Mouse (Mus musculus) MEL (cell line): ENCODE results near the gene Gfap.
A peak's percentile ranks its signal among the peaks of the same experiment; 100 is the strongest.

Experiments used
- RAD21 ChIP-seq: IDR thresholded peaks from 2 replicates; pipeline ENCODE4 v1.6.1; 2011; ENCODE audit warnings: mild to moderate bottlenecking, low read depth, low read length, improper control_type of control experiment
- TCF12 ChIP-seq: IDR thresholded peaks from 2 replicates; pipeline ENCODE4 v1.6.1; 2014; ENCODE audit warnings: low read depth, mild to moderate bottlenecking, inconsistent platforms, low read length, improper control_type of control experiment, moderate library complexity

DNA sequence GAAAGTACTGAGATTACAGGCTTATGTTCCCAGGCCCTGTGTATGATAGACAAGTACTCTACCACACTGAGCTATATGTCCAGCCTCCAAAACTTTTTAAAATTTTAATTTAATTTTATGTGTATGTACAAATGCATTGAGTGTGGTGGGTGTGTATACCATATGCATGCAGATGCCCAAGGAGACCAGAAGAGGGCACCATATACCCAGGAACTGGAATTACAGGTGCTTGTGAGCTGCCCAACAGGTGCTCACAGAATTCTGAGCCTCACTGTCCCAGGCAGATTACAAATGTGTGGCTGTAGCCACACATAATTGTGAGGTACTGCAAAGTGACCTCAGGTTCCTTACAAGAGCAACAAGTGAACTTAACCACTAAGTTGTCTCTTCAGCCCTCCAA is 47.0 kb downstream of the Gfap start:
- TF ChIP-seq RAD21 (peak; percentile 44), TCF12 (no peak)
